Comparison of ENCODE assay signal across 21 mouse cellular contexts in genomic region chr15:11392903-11393302, GRCm38 (mm10). TPM values are rescaled to one million over a fixed set of nuclear protein-coding genes. Genes with fewer than 3 reads are reported as not detected.
DNase-seq lines count a peak whose midpoint lies in the region; ATAC-seq and TF ChIP-seq lines count a peak whose summit lies in the region.
"Had no signal": no experiment of that assay in that cellular context is flagged by ENCODE, and none has a peak within 500 bp of the region (broad histone marks: within the 10 kb centered on the region; RNA-seq: fewer than 3 reads in every experiment).

No protein-coding gene starts in this region.

- H3K79me2 ChIP-seq in myocyte (ENCODE audit: control insufficient read depth, insufficient read depth), result peaks cover 37% of the 10 kb centered on the region

- no peak overlapping the region for H3ac ChIP-seq in myocyte (ENCODE audit: control insufficient read depth, insufficient read length)

- ATAC-seq in intestine, embryonic 14.5 days (replicated peaks; ENCODE audit: low FRiP score, low TSS enrichment, low read depth), result no peak
- ATAC-seq in intestine, embryonic 15.5 days, result no peak
- no peak for ATAC-seq in hindbrain, embryonic 14.5 days (ENCODE audit: low FRiP score)
- ATAC-seq: activated CD4-positive, CD25-positive, alpha-beta regulatory T cell, adult 4 months; CD4-positive, CD25-positive, alpha-beta regulatory T cell, adult 4 months; Patski had no signal

- no peak overlapping the region for H3K4me3 ChIP-seq in intestine, embryonic 14.5 days (ENCODE audit: low read depth, low read length)
- H3K4me3 ChIP-seq in intestine, embryonic 15.5 days (replicated peaks), result no peak overlapping the region
- H3K4me3 ChIP-seq in myocyte, result no peak overlapping the region
- no peak overlapping the region for H3K4me3 ChIP-seq in hindbrain, embryonic 14.5 days (replicated peaks; ENCODE audit: low read length)

- 96% methylated on average over 16 of the region's 16 CpGs for WGBS in intestine, embryonic 14.5 days
- WGBS in intestine, embryonic 15.5 days, result 95% methylated on average over 16 of the region's 16 CpGs
- 93% methylated on average over 16 of the region's 16 CpGs for WGBS in hindbrain, embryonic 14.5 days

- peak; percentile 64 for DNase-seq in heart, adult 11 months
- DNase-seq in heart, postnatal 10 days, result no peak
- peak; percentile 12 for DNase-seq in intestine, embryonic 14.5 days (ENCODE audit: low spot score)
- DNase-seq in hindbrain, embryonic 14.5 days (ENCODE audit: low spot score), result no peak
- DNase-seq: adrenal gland, adult 2 months; adrenal gland, adult 8-10 months; adrenal gland, postnatal 10 days; adrenal gland, postnatal 14 days; adrenal gland, postnatal 25 days; adrenal gland, postnatal 36 days; B cell, adult 2 months; cerebellum, adult 11 months; cerebellum, adult 11-12 months; cerebellum, adult 18-20 months had no signal

- no peak overlapping the region for H3K27ac ChIP-seq in intestine, embryonic 14.5 days (ENCODE audit: low read depth)
- H3K27ac ChIP-seq in intestine, embryonic 15.5 days, result no peak overlapping the region
- H3K27ac ChIP-seq in hindbrain, embryonic 14.5 days, result no peak overlapping the region

- H3K9me3 ChIP-seq in intestine, embryonic 14.5 days (ENCODE audit: control insufficient read depth, low read length), result no peaks in the 10 kb centered on the region
- no peaks in the 10 kb centered on the region for H3K9me3 ChIP-seq in intestine, embryonic 15.5 days
- no peaks in the 10 kb centered on the region for H3K9me3 ChIP-seq in hindbrain, embryonic 14.5 days (ENCODE audit: control insufficient read depth, low read length)
- H3K9me3 ChIP-seq: G1E had no signal

- no peak for TF ChIP-seq POLR2A in myocyte (IDR thresholded peaks at IDR 0.05; ENCODE audit: insufficient read length, low read depth)

- H3K36me3 ChIP-seq in intestine, embryonic 14.5 days (ENCODE audit: control insufficient read depth, insufficient read depth, low read length), result peaks cover 78% of the 10 kb centered on the region
- H3K36me3 ChIP-seq in intestine, embryonic 15.5 days, result peaks cover 54% of the 10 kb centered on the region
- H3K36me3 ChIP-seq in myocyte (ENCODE audit: control insufficient read depth, insufficient read depth), result peaks cover 97% of the 10 kb centered on the region
- peaks cover 86% of the 10 kb centered on the region for H3K36me3 ChIP-seq in hindbrain, embryonic 14.5 days (replicated peaks; ENCODE audit: control insufficient read depth, insufficient read depth)

- H3K27me3 ChIP-seq in intestine, embryonic 14.5 days (replicated peaks; ENCODE audit: control insufficient read depth, insufficient read depth, low read length), result no peaks in the 10 kb centered on the region
- H3K27me3 ChIP-seq in intestine, embryonic 15.5 days (replicated peaks), result no peaks in the 10 kb centered on the region
- H3K27me3 ChIP-seq in myocyte (ENCODE audit: control insufficient read depth, insufficient read depth, insufficient read length), result no peaks in the 10 kb centered on the region
- no peaks in the 10 kb centered on the region for H3K27me3 ChIP-seq in hindbrain, embryonic 14.5 days (ENCODE audit: control insufficient read depth, insufficient read depth, low read length)
- H3K27me3 ChIP-seq: CH12.LX, Patski had no signal

- no peak overlapping the region for H3K4me2 ChIP-seq in intestine, embryonic 14.5 days (ENCODE audit: low read length)
- H3K4me2 ChIP-seq in intestine, embryonic 15.5 days (replicated peaks), result no peak overlapping the region
- no peak overlapping the region for H3K4me2 ChIP-seq in myocyte (ENCODE audit: low read depth)
- no peak overlapping the region for H3K4me2 ChIP-seq in hindbrain, embryonic 14.5 days (replicated peaks)

- no peak overlapping the region for H3K9ac ChIP-seq in intestine, embryonic 14.5 days (ENCODE audit: low read length)
- no peak overlapping the region for H3K9ac ChIP-seq in intestine, embryonic 15.5 days
- no peak overlapping the region for H3K9ac ChIP-seq in hindbrain, embryonic 14.5 days

- peaks cover 4% of the 10 kb centered on the region; the same call in 1 of the 2 replicates for H3K4me1 ChIP-seq in intestine, embryonic 14.5 days (replicated peaks; ENCODE audit: control insufficient read depth, insufficient read depth, low read length)
- H3K4me1 ChIP-seq in intestine, embryonic 15.5 days (replicated peaks), result no peaks in the 10 kb centered on the region; the same call in 1 of the 2 replicates
- H3K4me1 ChIP-seq in hindbrain, embryonic 14.5 days (replicated peaks; ENCODE audit: control insufficient read depth, insufficient read depth, low read length), result no peaks in the 10 kb centered on the region

- intact Hi-C loops in heart, postnatal 10 days (cut with DNase I), result no loop called here

TF ChIP-seq in myocyte, 11 proteins besides CTCF, POLR2A, EP300 and RAD21:
- TF ChIP-seq POLR2AphosphoS2 (IDR thresholded peaks at IDR 0.05; ENCODE audit: insufficient read length, low read depth), result peak; percentile 51
- TF ChIP-seq MYOD1 (IDR thresholded peaks at IDR 0.05; ENCODE audit: control insufficient read depth in 1 of 3, insufficient read length in 2 of 3, low read depth in 2 of 3), result no peak

RNA-seq across cellular contexts. Expression of gene Tars, which starts 6.6 kb away (rescaled TPM):
- 10 to 100 TPM; 24.4 to 25.2 TPM for total RNA-seq in heart, postnatal 10 days (2021)
- polyA plus RNA-seq in intestine, embryonic 14.5 days (2014; fragmentation: Nextera tagmentation; extraction: Ambion mirVana), result 67.5 and 74.3 TPM in 2 replicates
- 67.8 and 77.8 TPM in 2 replicates for polyA plus RNA-seq in intestine, embryonic 15.5 days (2015; fragmentation: Nextera tagmentation; extraction: Ambion mirVana)
- 138 TPM for polyA plus RNA-seq in myocyte (2012; fragmentation: generic; extraction: Trizol)
- polyA plus RNA-seq in hindbrain, embryonic 14.5 days (2014; fragmentation: Nextera tagmentation; extraction: Ambion mirVana), result 42.8 and 50.3 TPM in 2 replicates

Comparison
In these comparisons a context has a peak if more than half of its experiments do, and no peak if none do; other contexts are left out.
1. DNase-seq: peak in heart, adult 11 months (single experiment) and intestine, embryonic 14.5 days (single experiment); none in heart, postnatal 10 days (0 of 2) and hindbrain, embryonic 14.5 days (single experiment).